Mouse (Mus musculus): ENCODE results near the gene Siah2.

Siah2 gene

GRCm38 (mm10) chr3:58695044-58695443 is 2.8 kb upstream of the Siah2 start:
- ATAC-seq (ENCODE audit: low TSS enrichment): no peak

GRCm38 (mm10) chr3:58693331-58693730 is 1.1 kb upstream of the Siah2 start:
- no peak for ATAC-seq (ENCODE audit: low TSS enrichment)

- peak; percentile 32 for ATAC-seq (ENCODE audit: low TSS enrichment)
Measured at GRCm38 (mm10) chr3:58691374-58691939, 743 bp downstream of the Siah2 start.

- peak; percentile 62 for ATAC-seq (ENCODE audit: low TSS enrichment)
Measured at GRCm38 (mm10) chr3:58690619-58691373, 1.4 kb downstream of the Siah2 start.

- ATAC-seq (ENCODE audit: low TSS enrichment): no peak
Measured at GRCm38 (mm10) chr3:58689721-58690120, 2.5 kb downstream of the Siah2 start.

- no peak for ATAC-seq (ENCODE audit: low TSS enrichment)
Measured at GRCm38 (mm10) chr3:58689105-58689504, 3.1 kb downstream of the Siah2 start.

GRCm38 (mm10) chr3:58688551-58688950 is 3.6 kb downstream of the Siah2 start:
- ATAC-seq (ENCODE audit: low TSS enrichment): no peak

- ATAC-seq (ENCODE audit: low TSS enrichment): no peak
Measured at GRCm38 (mm10) chr3:58686922-58687284, 5.3 kb downstream of the Siah2 start.

GRCm38 (mm10) chr3:58686206-58686921 is 5.8 kb downstream of the Siah2 start:
- ATAC-seq (ENCODE audit: low TSS enrichment): no peak

GRCm38 (mm10) chr3:58685396-58685795 is 6.8 kb downstream of the Siah2 start:
- ATAC-seq (ENCODE audit: low TSS enrichment): no peak

GRCm38 (mm10) chr3:58683346-58683745 is 8.9 kb downstream of the Siah2 start:
- no peak for ATAC-seq (ENCODE audit: low TSS enrichment)

- no peak for ATAC-seq (ENCODE audit: low TSS enrichment)
Measured at GRCm38 (mm10) chr3:58682336-58682735, 9.9 kb downstream of the Siah2 start.

- ATAC-seq (ENCODE audit: low TSS enrichment): no peak
Measured at GRCm38 (mm10) chr3:58681831-58682230, 10.4 kb downstream of the Siah2 start.

GRCm38 (mm10) chr3:58680943-58681637 is 11.1 kb downstream of the Siah2 start:
- ATAC-seq (ENCODE audit: low TSS enrichment): no peak

- ATAC-seq (ENCODE audit: low TSS enrichment): 0 out of 2 replicates have a peak, but pooled peaks have one; percentile 17
Measured at GRCm38 (mm10) chr3:58679996-58680395, 12.2 kb downstream of the Siah2 start.

- ATAC-seq (ENCODE audit: low TSS enrichment): peak; percentile 34
Measured at GRCm38 (mm10) chr3:58678905-58679304, 13.3 kb downstream of the Siah2 start.

GRCm38 (mm10) chr3:58678384-58678783 is 13.8 kb downstream of the Siah2 start:
- ATAC-seq (ENCODE audit: low TSS enrichment): no peak

GRCm38 (mm10) chr3:58677615-58678014 is 14.6 kb downstream of the Siah2 start:
- no peak for ATAC-seq (ENCODE audit: low TSS enrichment)

- ATAC-seq (ENCODE audit: low TSS enrichment): no peak
Measured at GRCm38 (mm10) chr3:58673295-58673694, 18.9 kb downstream of the Siah2 start.

GRCm38 (mm10) chr3:58672481-58673183 is 19.6 kb downstream of the Siah2 start:
- no peak for ATAC-seq (ENCODE audit: low TSS enrichment)

GRCm38 (mm10) chr3:58671616-58672250 is 20.5 kb downstream of the Siah2 start:
- no peak for ATAC-seq (ENCODE audit: low TSS enrichment)

All from frontal cortex, adult (tissue).